Mouse (Mus musculus) 3T3-L1 (cell line): ENCODE measurements around the gene Itga9.
"Not testable (repeated sequence)": the region's sequence is repeated elsewhere in the genome, so short reads cannot be mapped to it uniquely, and the experiment has no call there.

Experiments used
- DNase-seq: peaks from one replicate; pipeline ENCODE4 v3.0.0-alpha.2; 2015; ENCODE audit warnings: low read depth, low spot score

Itga9 gene

GRCm38 (mm10) chr9:118606148-118606816 lies at the start of gene Itga9:
Gene Itga9 (plus strand): TSS chr9:118606690.
- no peak for DNase-seq

GRCm38 (mm10) chr9:118556951-118557780 lies 49.3 kb upstream of the Itga9 start:
- DNase-seq: no peak

DNA sequence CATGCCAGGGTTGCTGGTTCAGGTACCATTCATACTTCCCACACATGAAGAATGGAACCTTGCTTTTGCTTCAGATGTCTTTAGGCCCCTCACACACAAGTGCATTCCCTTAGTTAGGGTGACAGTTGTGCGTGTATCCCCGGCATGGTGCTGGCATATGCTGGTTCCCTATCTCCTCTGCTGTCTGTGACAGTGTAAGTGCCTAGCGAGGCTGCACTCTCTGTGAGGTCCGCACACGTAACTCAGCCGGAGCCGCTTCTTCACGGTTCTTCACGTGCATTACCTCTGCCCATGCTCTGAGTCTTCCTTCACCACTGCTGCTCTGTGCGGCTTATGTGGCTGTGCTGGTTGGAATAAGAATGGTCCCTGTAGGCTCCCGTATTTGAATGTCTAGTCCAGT lies 43.1 kb upstream of the Itga9 start:
- no peak for DNase-seq

DNA sequence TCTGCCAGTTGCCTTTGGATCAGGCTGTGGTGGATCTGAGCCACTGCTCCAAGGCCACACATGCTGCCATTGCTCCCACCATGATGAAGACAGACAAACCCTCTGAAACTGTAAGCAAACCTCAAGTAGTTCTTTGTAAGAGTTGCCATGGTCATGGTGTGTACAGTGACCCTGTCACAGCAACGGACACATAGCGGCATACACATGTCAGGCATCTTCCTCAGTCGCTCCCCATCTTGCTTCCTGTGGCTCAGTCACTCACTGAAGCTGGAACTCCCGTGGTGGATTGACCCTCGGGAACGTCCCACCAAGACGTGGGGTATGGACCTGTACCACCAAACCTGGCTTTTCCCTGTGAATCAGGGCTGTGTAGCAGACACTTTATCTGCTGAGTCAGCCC lies 42.6 kb upstream of the Itga9 start:
- DNase-seq: no peak

DNA sequence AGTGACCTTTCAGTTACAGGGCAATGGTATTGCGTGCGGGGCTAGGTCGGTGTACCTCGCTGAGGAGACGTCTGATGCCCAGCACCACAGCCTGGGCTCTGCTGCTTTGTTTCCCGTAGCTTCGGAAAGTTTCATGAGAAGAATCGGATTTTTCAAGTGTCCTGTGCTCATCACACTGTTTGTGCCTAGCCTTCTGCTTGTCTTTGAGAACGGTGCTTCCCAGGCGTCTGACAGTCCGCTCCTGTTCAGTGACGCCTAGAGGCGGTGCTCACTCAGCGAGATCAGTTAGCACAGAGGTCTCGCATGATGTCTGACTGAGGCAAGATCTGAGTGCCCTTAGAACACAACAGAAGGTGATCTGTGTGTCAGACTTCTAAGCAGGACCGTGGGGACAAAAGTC lies 41.8 kb upstream of the Itga9 start:
- DNase-seq: no peak

- DNase-seq: no peak
Measured at GRCm38 (mm10) chr9:118569328-118569727, 37.2 kb upstream of the Itga9 start.

GRCm38 (mm10) chr9:118570865-118571264 lies 35.6 kb upstream of the Itga9 start:
- DNase-seq: no peak

DNA sequence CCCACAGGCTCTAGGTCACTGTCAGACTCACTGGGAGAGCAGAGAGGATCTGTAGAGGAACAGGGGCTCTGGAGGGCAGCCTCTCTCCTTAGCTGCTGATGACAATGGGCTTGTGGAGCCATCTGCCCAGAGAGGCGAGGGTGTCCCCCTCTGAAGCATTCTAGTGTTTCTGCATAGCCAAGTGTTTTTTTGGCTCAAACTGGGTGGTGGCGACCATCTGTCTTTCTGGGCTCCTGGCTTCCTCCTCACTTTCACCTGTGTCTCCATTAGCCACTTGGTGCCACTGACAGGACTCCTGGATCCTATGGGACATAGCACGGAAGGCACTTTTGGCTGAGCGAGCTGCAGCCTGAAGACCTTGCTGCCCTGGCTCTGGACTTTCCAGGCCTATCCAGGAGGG lies 34.8 kb upstream of the Itga9 start:
- no peak for DNase-seq

DNA sequence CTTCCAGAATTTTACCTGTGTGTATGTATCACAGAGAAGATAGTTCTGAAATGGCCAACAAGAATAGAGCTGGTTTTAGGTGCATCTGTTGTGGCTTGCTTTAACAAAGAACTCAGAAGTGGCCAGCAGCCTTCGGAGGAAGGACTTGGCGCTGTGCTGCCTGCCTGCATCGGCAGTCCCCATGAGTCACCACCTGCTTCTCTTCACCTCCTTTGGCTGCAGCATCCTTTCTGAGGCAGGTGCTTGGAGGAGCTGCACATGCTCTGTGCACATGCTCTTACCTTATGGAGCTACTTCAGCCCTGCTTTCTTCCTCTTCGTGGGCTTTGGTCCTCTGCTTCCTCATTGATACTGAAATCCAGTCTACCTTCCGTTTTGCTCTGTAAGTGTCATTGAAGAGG lies 31.6 kb upstream of the Itga9 start:
- DNase-seq: no peak

- DNase-seq: no peak
Measured at GRCm38 (mm10) chr9:118580371-118580770, 26.1 kb upstream of the Itga9 start.

DNA sequence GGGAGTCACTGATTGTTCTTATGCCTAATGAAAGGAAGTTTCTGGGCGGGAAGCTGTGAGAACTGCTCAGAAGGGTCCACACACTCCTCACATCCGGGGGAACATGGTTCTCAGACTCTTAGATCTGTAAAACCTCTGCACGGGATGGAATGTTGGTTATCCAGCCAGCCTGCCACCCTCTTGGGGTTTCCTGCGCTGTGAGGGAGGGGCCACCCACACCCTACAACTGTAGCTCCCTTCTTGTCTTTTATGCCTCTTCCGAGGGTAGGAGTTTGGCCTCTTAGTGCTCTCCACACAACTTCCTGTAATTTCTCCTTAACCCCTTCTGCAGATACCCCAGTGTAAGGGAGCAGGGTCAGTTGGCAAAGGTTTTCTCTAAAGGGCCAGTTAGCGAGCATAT lies 23.7 kb upstream of the Itga9 start:
- no peak for DNase-seq

GRCm38 (mm10) chr9:118584838-118585237 lies 21.7 kb upstream of the Itga9 start:
- DNase-seq: peak; percentile 9

GRCm38 (mm10) chr9:118585998-118586397 lies 20.5 kb upstream of the Itga9 start:
- no peak for DNase-seq

GRCm38 (mm10) chr9:118587115-118587514 lies 19.4 kb upstream of the Itga9 start:
- DNase-seq: no peak

GRCm38 (mm10) chr9:118589249-118589648 lies 17.2 kb upstream of the Itga9 start:
- DNase-seq: peak; percentile 49

DNA sequence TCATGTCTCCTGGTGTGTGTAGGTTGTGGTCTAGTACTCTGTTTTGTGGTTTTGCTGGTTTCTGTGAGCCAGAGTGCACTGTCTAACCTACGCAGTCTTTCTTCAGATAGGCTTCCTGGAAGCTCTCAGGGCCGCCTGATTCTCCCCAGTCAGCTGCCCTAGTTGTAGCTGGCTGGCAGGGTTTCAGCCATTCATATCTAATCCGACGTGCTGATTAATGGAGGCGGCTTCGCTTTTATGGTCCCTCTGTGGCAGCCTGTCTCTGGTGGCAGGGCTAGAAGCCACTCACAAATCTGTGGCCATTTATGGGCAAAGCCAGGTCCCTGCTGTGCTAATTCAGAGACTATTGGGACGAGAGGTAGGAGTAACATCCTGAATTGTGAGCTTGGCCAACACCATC lies 16.3 kb upstream of the Itga9 start:
- no peak for DNase-seq

DNA sequence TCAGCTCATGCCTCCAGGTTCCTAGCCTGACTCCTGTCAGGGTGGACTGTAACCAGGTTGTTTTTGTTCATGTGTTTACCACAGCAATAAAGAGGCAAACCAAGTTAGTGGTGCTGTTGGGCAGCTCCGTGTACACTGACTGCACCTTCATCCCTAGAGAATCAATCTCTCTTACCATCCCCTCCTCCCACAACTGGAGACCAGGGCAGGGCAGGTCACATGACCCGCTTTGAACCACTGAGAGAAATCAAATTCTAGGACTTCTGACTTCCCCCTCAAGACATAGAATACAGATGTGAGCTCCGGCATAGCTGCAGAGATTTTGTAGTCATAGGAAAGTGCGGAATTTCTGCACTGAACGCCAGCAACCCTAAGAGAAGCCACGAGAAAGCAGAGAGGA lies 14.9 kb upstream of the Itga9 start:
- DNase-seq: no peak

GRCm38 (mm10) chr9:118592585-118593249 lies 13.8 kb upstream of the Itga9 start:
- no peak for DNase-seq

DNA sequence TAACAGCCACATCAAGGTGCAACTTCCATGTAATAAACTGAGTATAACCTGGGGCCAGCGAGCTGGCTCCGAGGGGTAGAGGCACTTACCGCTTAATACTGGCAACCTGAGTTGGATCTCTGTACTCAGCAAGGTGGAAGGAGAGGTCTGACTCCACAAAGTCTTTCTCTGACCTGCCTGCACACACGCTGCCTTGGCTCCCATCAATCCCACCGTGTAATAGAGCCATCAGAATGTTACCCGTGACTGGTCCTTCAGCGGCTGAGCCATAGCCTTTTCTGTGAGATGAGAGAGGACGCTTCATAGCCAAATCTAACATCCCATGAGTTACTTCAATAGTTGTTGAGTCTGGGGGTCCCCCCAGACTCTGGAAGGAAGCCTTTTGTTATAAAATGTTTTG lies 13.0 kb upstream of the Itga9 start:
- no peak for DNase-seq

- no peak for DNase-seq
Measured at GRCm38 (mm10) chr9:118596767-118597166, 9.7 kb upstream of the Itga9 start.

DNA sequence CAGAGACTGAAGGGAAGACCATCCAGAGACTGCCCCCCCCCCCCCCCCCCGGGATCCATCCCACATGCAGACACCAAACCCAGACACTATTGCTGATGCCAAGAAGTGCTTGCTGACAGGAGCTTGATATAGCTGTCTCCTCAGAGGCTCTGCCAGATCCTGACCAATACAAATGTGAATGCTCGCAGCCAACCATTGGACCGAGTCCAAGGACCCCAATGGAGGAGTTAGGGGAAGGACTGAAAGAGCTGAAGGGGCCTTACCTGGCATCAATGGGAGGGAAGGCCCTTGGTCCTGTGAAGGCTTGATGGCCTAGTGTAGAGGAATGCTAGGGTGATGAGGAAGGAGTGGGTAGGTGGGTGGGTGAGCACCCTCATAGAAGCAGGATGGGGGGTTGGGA lies 6.1 kb upstream of the Itga9 start:
- DNase-seq: not testable (repeated sequence)

DNA sequence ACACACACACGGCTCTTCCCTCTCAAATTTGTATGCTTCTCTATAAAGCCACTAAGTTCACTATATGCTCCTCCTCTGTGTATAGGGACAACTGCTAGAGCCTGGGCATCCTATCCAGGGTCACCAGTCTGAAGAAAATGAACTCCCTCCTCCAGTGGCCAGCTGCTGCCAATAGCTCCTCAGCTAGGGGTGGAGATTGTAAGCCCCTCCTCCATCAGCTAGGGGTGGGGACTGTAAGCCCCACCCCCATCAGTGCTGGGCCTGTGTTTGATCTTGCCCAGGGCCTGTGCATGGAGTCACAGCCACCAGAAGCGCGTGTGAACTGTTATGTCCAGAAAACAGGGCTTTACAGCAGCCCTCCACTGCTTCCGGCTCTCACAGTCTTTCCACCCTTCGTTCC lies 3.9 kb upstream of the Itga9 start:
- no peak for DNase-seq
